Mouse (Mus musculus) heart, adult 2 months (tissue): Measurements from ENCODE around the gene Itgb3.

Experiments used
- CTCF ChIP-seq: fragments of 200-600 bp; IDR thresholded peaks from 2 replicates; pipeline ENCODE4 v1.8.1; 2022; ENCODE audit warnings: antibody characterized with exemption, mild to moderate bottlenecking, moderate library complexity
- EP300 ChIP-seq: fragments of 200-500 bp; IDR thresholded peaks from 2 replicates; pipeline ENCODE4 v1.6.1; 2011; ENCODE audit warnings: low read depth, low read length, control low read depth; ENCODE audit not compliant: insufficient read depth
- POLR2A ChIP-seq: fragments of 200-500 bp; IDR thresholded peaks from 2 replicates; pipeline ENCODE4 v1.6.1; 2011; ENCODE audit warnings: mild to moderate bottlenecking, low read depth, low read length, control low read depth; ENCODE audit not compliant: insufficient read depth

- TF ChIP-seq CTCF (no peak), EP300 (no peak), POLR2A (no peak)
Measured at GRCm38 (mm10) chr11:104599265-104599945, 8.4 kb upstream of the Itgb3 start.
